Mouse (Mus musculus): ENCODE results near the gene Rnls. TPM values are rescaled to one million over a fixed set of nuclear protein-coding genes. Genes with fewer than 3 reads are reported as not detected.

The Rnls gene
- total RNA-seq, 2 experiments from 2014 or later: 1.8 to 2.5 TPM

DNA sequence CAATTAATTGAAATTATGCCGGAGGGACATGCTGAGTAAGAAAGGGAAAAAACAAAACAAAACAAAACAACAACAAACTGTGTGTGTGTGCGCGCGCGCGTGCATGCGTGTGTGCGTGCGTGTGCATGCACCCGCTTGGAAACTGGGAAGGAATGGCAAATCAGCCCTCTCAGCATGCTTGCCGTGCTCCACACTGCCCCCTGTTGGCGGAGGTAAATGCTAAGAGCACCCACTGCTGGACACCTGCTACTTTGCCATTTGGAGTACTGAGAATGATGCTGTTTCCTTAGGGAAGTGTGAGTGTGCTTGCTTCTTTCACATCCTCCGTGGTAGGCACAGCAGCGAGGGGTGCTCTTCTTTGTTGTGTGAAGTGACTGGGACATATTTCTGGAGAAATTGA, 124.1 kb downstream of the Rnls start:
- no peak for DNase-seq (ENCODE audit: extremely low spot score in 1 of 2, low spot score in 2 of 2)
- intact Hi-C loops (cut with DNase I): no loop called here

DNA sequence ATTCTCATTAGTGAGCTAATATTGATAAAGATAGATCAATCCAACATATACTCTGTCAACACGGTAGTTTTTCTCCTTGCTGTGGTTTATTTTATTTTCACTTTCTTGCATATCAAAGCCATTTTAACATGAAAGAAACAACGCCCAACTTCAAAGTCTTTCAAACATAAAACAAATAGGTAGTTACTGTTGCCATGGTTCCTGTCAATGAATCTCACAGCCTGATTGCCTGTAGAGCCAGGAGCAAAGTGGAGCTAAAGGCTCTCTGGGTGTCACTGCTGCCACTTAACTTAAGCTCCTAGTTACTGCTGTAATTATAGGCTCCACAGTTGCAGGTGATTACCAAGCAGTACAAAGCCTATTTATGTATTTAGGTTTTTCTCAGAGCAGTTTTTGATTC, 126.8 kb downstream of the Rnls start:
- intact Hi-C loops (cut with DNase I): no loop called here

DNA sequence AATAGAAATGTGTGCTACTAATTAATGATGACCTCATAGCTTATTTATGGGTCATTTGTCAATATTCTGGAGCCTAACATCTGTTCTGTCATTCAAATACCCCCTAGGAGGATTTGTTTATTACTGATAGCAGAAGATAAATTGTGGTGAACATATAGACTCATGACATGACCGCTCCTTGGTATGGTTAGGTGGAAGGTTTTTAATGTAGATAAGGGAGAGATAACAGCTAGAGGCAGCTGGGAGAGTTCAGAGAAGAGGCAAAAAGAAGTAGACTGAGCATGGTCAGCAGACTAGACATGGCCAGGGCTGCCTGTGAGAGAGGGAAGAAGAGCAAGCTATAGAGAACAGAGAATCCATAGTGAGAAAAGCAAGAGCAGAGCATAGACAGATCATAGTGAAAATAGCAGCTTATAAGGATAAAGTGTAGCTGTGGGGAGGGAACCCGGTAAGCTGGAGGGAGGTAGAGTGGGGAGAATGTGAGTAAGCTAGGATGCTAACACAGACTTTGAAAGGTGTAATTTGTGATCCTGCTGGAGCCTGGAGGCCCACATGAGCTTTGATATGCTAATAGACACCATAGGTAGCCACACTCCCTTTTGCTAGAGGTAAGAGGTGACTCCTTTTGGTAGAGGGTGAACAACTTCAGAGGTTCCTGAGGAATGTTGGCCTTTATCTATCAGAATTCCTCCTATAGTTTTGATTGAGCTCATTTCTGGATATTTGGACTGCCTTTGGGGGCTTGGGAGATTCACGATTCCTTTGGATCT, 127.7 kb downstream of the Rnls start:
- no peak for DNase-seq (ENCODE audit: extremely low spot score in 1 of 2, low spot score in 2 of 2)
- intact Hi-C loops (cut with DNase I): no loop called here

More for the DNA sequence above, 126.8 kb downstream of the Rnls start:
- DNase-seq (ENCODE audit: extremely low spot score in 1 of 2, low spot score in 2 of 2): no peak

DNA sequence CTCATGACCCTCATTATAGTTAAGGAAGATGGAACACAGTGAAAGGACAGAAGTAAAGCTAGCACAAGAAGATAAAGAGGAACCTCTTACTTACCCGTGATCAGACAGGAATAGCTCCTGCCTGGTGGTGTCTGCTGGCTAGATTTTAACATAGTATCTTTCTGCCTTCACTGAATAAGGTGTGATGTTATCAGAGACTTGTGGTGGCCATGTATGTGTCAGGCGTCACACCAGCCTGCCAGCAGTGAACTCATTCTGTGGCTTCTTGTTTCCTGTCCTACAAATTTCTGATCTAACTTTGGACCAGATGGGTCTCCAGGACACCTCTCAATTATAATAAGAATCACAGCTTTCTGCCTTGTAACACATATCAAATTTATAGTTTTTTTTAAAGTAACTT, 129.7 kb downstream of the Rnls start:
- intact Hi-C loops (cut with DNase I): no loop called here
- DNase-seq (ENCODE audit: extremely low spot score in 1 of 2, low spot score in 2 of 2): no peak

DNA sequence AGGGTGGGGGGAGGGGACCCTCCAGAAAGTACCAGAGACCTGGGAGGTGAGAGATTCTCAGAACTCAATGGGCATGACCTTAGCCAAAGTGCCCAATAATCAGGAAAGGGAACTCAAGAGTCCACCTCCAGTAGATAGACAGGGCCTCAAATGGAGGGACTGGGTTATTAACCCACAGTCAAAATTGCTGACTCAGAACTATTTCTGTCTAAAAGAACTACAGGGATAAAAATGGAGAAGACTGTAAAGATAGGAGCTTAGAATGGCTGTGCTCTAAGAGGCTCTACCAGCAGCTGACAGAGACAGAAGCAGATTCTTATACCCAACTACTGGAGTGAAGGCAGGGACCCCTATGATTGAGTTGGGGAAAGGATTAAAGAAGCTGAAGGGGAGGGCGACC, 132.9 kb downstream of the Rnls start:
- DNase-seq (ENCODE audit: extremely low spot score in 1 of 2, low spot score in 2 of 2): no peak

DNA sequence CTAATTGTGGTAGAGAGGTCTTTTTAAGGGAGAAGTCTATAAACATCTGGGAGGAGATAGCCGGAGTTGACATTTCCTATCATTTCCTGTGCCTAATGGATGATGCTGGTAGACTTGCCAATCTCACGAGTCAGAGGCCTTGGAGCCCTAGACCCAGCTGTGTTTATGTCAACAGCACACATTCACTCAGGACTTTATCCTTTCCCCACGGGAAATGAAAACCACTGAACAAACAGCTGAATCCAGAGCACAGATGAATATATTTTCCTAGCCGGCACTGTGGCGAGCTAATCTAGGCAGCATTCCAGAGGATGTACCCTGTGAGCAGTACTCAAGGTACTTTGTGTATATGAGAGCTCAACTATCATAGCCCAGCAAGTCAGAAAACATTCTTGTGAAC, 138.2 kb downstream of the Rnls start:
- intact Hi-C loops (cut with DNase I): no loop called here
- DNase-seq (ENCODE audit: extremely low spot score in 1 of 2, low spot score in 2 of 2): no peak

More for the DNA sequence above, 132.9 kb downstream of the Rnls start:
- intact Hi-C loops (cut with DNase I): no loop called here

DNA sequence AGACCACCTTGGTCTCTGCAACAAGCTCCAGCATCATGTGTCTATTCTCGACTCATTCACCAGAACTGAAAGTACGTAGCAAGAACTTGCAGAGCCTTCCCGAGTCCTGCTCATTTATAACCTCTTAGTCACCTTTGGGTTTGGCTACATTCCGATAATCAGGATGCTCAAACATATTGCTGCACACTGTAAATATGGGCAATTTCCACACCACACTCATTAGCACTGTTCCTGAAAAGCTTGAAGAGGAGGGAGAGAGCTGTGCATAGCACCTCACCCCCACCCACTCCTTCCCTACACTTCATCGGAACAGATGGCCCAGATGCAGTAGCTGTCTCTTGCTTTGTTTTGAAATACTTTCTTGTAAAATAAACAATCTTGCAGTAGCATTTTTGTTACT, 139.9 kb downstream of the Rnls start:
- no peak for DNase-seq (ENCODE audit: extremely low spot score in 1 of 2, low spot score in 2 of 2)
- intact Hi-C loops (cut with DNase I): no loop called here

DNA sequence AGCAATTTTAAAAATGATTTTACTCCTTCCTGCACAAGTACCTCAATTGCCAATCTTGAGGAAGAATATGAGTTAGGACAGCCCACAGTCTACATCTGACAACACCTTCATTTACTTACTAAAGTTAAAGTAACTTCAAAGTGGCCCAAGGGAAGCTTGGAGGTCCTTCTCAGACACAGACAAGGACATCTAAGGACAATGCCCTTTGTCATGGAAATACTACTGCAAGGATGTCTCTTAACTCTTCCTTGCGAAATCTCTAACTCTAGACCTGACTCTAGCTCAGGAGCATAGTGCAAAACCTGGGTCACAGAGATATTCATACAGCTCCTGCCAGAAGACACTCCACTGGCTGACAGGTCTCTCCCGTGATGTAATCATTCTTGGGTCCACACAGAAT, 147.9 kb downstream of the Rnls start:
- no peak for DNase-seq (ENCODE audit: extremely low spot score in 1 of 2, low spot score in 2 of 2)
- intact Hi-C loops (cut with DNase I): loop anchor here (5.0 kb wide), 1 partner anchor 123 kb away; no protein-coding TSS in a partner anchor

DNA sequence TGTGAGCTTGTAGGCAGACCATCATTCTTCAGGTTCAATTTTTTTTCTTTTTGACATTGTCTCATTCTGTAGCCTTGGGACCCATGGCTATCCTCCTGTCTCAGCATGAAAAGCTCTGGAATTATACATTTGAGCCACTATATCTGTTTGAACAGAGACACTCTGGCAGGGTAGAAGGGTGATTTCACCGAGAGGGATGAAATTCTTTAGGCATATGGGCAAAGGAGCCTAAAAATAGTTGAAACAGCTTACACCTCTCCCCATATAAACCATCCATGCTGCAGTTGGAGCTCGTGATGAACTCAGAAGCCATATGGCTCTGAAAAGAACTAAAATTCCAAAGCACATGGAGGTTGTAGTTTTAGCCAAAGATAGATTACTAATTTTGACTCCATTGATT, 151.7 kb downstream of the Rnls start:
- no peak for DNase-seq (ENCODE audit: extremely low spot score in 1 of 2, low spot score in 2 of 2)
- intact Hi-C loops (cut with DNase I): loop anchor here (5.0 kb wide), 1 partner anchor 127 kb away; no protein-coding TSS in a partner anchor

DNA sequence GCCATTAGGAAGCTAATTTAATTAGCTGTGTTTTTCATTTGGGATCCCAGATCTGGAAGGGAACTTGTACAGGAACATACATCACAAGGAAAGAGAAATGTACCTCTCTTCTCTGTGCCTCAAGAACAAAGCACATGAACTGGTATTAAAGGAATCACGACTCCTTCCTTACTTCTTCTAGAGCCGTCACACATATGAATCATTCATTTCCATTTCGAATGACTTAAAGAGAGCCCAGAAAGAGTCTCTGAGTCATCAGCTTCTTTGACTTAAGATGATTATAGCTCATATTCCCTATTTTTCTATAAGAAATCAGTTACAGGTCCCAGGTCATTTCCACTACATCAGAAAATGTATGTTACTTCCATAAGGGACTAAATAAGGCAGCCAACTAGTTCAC, 159.2 kb downstream of the Rnls start:
- intact Hi-C loops (cut with DNase I): no loop called here
- DNase-seq (ENCODE audit: extremely low spot score in 1 of 2, low spot score in 2 of 2): no peak

DNA sequence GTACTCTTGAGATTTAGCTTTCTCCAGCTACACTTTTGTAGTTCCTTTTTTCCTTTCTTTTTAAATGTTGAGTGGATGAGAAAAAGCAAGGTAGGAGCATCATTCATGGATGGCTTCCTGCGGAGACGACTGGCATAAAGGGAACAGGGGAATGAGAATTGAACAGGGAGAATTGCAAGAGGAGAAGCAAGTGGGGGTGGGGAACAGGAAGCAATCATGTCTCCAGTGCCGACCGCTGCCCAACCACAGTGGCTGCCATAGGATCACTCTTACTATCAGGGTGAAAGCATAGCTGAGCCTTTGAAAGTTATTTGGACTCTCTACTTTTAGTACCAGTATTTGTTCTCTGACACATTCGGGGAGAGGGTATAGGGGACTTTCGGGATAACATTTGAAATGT, 160.8 kb downstream of the Rnls start:
- intact Hi-C loops (cut with DNase I): no loop called here
- no peak for DNase-seq (ENCODE audit: extremely low spot score in 1 of 2, low spot score in 2 of 2)

DNA sequence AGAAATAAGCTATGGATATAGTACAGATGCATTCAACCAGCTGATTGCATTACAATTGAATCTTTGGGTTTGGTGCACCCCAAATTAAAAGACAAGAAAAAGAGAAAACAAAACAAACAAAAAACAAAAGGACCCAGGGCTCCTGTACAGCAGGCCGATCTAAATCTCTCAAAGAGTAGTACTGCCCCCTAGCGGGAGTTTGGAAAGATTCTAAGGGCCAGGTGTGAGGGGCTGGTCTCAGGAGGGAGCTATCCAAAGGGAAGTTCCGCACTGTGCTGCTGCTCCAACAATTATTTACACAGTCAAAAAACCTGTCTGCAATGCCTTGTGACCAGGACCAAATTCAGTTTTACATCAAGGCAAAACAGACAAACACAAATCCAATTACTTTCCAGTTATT, 165.1 kb downstream of the Rnls start:
- peak; percentile 64 to 72 for DNase-seq (ENCODE audit: extremely low spot score in 1 of 2, low spot score in 2 of 2)
- intact Hi-C loops (cut with DNase I): loop anchor here (2.0 to 5.0 kb wide), 3 partner anchors 140 to 512 kb away; partner anchors contain the start of gene Pten

DNA sequence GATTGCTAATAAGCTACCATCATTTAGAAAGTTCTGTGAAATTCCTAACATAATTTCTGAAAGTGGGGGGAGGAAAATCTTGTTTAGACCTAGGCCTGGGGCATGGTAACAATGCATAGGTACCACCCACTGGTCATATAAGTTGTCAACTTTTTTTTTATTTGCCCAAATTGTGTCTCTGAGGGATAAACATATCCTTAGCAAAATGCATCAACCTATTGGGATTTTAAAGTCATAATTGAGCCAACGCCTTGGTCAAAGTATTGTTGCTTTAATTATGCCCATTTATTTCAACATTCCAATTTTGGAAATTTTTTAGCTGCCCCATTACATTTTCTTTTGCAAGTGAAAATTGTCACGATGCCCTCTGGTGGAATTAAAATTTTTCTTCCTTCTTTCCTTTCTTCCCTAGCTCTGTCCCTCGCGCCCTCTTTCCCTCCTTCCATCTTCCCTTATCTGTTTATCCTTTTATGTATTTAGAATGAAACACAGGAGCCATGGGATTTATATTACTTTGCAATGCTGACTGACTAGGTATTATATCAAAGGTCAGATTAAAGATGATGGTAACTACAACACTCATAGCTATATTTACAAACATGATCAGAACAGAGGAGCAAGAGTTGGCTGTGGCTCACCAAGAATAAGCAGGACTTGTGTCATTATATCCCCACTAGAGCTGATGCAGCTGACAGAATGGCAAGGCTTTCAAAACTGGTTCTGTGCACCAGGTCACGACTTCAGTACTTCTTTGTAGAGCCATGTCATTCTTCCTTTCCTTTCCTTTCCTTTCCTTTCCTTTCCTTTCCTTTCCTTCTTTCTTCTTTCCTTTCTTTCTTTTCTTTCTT, 166.0 kb downstream of the Rnls start:
- intact Hi-C loops (cut with DNase I): loop anchor here (2.0 to 5.0 kb wide), 3 partner anchors 141 to 511 kb away; partner anchors contain the start of gene Pten
- DNase-seq (ENCODE audit: extremely low spot score in 1 of 2, low spot score in 2 of 2): no peak

DNA sequence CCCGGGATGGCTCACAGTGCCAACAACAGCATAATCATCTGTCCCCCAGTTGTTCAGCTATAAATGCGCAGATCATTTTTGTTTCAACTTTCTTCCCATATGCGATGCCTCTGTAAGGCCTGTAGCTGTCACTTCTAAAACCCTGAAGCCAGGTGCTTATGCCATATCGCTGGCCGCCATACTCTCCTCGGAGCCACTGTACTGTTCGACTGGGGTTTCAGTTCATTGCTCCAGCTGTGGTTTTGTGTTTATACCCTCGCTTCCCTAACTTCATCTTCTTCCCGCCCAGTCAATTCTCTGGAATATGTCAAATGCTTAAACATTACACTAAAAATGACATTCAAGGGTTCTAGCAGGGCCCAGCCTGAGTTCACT, 167.1 kb downstream of the Rnls start:
- no peak for DNase-seq (ENCODE audit: extremely low spot score in 1 of 2, low spot score in 2 of 2)
- intact Hi-C loops (cut with DNase I): loop anchor here (5.0 kb wide), 1 partner anchor 142 kb away; no protein-coding TSS in a partner anchor

DNA sequence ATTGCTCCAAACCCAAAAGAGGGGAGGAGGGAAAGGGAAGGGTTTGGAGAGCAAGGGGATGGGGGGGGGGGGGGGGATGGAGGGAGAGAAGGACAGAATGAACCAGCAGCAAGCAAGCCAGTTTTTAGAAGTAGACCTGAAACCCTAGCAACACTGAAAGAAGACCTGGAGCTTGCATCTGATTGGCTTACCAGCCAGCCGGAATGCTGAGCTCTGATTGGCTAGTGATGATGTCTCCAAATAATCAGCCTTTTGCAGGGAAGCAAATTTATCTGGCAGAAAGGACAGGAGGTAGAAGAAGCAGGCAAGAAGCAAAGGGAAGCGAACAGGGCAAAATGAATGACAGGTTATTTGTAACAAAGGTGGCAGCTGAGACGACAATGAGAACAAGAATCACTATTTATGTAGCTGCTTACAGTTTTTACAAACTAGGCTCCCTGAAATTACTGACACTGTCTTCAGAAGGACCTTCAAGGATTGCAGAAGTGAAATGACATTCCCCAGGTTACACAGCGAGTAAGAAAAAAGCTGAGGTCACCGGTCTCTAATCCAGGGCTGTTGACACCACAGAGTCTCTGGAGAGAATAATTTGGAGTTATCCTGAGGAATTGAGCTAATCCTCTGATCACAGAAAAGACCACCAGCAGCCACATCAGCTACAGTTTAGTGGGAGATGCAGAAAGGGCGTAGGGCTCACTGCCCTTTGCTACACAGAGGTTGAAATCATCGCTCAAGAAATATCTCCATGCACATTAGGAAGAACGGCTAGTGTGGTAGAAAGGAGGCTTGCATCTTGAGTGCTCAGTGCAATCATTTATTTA, 167.7 kb downstream of the Rnls start:
- intact Hi-C loops (cut with DNase I): loop anchor here (5.0 kb wide), 2 partner anchors 122 to 143 kb away; no protein-coding TSS in a partner anchor
- peak; percentile 66 to 89 for DNase-seq (ENCODE audit: extremely low spot score in 1 of 2, low spot score in 2 of 2)

DNA sequence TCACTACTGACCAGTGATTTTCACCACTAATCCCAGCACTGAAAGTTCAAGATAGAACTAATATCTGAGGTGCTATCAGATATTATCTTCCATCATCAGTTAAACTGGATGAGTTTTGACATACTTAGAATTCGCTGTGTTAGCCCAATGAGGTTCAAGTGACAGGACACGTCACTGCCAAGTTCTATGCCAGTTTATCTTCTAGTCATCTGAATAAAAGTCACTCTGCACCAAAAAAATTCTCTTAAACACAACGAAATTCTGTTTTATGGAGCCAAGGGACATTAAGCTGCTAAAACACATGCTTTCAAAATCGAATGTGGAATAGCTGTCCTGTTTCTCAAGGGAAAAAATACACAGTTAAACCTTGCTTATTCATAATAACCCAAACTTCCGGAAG, 168.3 kb downstream of the Rnls start:
- DNase-seq (ENCODE audit: extremely low spot score in 1 of 2, low spot score in 2 of 2): no peak
- intact Hi-C loops (cut with DNase I): loop anchor here (5.0 kb wide), 1 partner anchor 121 kb away; no protein-coding TSS in a partner anchor

DNA sequence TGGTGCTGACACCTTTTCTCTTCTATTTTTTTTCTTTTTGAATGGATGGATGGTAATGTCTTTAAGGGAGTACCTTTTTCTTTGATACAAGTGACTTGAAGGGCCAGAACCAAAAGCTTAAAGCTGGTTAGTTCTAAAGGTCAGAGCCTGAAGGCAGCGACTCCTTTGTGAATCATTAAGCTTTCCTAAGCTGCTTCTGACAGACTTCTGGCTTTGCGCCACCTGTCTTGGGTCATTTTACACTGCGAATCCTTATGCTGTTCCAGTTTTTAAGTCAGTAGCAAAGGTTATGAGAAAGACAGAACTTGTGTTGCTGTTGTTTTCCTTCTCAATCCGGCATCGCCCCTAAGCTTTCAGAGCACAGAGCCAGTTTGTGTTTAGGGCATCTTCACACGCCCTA, 168.8 kb downstream of the Rnls start:
- intact Hi-C loops (cut with DNase I): loop anchor here (5.0 kb wide), 1 partner anchor 121 kb away; no protein-coding TSS in a partner anchor
- DNase-seq (ENCODE audit: extremely low spot score in 1 of 2, low spot score in 2 of 2): peak in 1 of 2 experiments; percentile 40

DNA sequence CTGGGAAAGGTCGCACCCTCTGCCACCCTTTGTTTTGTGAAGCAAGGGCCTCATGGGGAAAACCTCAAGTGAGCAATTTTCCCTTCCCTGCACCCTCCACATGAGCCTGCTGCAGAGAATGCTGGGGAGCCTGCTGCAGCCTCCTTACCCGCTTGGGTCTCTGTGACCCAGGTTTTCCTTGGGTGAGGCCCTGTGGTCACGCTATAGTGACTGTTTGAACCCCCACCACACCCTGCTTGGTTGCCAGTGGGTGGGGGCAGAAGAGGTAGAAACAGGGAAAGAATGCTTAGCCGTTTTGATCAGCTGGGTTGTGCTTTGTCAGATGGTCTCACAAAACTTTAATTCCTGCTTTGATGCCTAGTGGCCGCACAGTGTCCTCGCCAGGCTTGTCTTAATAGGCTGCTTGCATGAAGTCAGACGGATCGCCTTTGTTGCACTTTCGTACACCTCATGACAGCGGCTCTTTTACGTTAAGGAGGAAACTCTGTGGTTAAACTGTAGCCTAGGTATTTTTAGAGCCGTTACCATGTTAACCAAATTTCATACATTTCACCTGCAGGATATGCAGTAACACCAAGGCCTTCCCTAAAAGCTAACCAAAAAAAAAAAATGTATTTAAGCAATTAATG, 169.4 kb downstream of the Rnls start:
- DNase-seq (ENCODE audit: extremely low spot score in 1 of 2, low spot score in 2 of 2): no peak
- intact Hi-C loops (cut with DNase I): loop anchor here (5.0 kb wide), 1 partner anchor 120 kb away; no protein-coding TSS in a partner anchor
